7 mouse cellular contexts compared by ENCODE assay signal in the genomic region with DNA sequence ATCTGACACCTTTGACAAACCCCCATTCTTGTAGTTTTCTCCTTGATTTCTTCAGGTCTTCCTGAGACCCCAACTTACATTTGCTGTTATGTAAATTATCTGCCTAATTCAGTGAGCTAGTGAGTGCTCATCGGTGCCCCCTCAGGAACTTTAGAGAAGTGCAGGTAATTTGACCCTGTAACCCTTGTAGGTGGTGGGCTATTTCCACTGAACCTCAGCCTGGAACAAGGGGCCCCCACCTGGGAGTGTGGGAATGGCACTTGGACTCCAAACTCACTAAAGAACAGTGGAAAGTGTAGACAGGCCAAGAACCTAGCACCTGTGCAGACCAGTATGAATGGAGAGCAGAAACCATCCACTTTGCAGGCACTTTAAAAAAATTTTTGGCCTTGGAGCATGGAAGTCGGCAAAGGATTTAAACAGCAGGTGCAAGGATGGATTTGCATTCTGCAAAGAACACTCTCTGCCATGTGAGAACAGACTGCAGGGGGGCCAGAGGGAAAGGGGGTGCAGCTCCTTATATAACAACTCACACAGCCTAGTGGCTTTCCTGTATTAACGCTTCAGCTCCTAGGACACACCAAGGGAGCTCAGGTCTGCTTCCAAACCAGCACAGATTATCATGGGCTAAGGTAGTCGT. TPM values are rescaled to one million over a fixed set of nuclear protein-coding genes. Genes with fewer than 3 reads are reported as not detected.
DNase-seq lines count a peak whose midpoint lies in the region; ATAC-seq and TF ChIP-seq lines count a peak whose summit lies in the region.

No protein-coding gene starts in this region.

- no peak overlapping the region for H3K9ac ChIP-seq in liver, embryonic 14.5 days (replicated peaks)
- H3K9ac ChIP-seq in liver, embryonic 12.5 days, result no peak overlapping the region
- no peak overlapping the region for H3K9ac ChIP-seq in forebrain, embryonic 14.5 days (ENCODE audit: low read length)

- no peaks in the 10 kb centered on the region for H3K36me3 ChIP-seq in liver, embryonic 14.5 days (replicated peaks; ENCODE audit: control insufficient read depth, insufficient read depth, low read depth)
- H3K36me3 ChIP-seq in liver, embryonic 12.5 days, result no peaks in the 10 kb centered on the region
- no peaks in the 10 kb centered on the region for H3K36me3 ChIP-seq in forebrain, embryonic 14.5 days (ENCODE audit: control insufficient read depth, insufficient read depth, low read length)
- H3K36me3 ChIP-seq in splenic B cell, adult 2 months (ENCODE audit: control insufficient read depth, insufficient read depth, low read length, poor library complexity, severe bottlenecking), result no peaks in the 10 kb centered on the region

- DNase-seq in liver, embryonic 14.5 days (ENCODE audit: low read depth in 3 of 3, low spot score in 3 of 3), result no peak
- DNase-seq in brain, embryonic 14.5 days (ENCODE audit: low read depth), result peak; percentile 47
- peak; percentile 52 for DNase-seq in forebrain, embryonic 14.5 days (ENCODE audit: low spot score)
- peak; percentile 43 for DNase-seq in left cerebral cortex, postnatal 4 days
- DNase-seq in splenic B cell, adult 2 months (ENCODE audit: low read depth, low spot score), result peak; percentile 18
- DNase-seq in gastrocnemius, postnatal 14 days, result no peak

- intact Hi-C loops in left cerebral cortex, postnatal 4 days (cut with DNase I), result no loop called here
- intact Hi-C loops in gastrocnemius, postnatal 14 days (cut with DNase I; ENCODE audit: low total_unique reads), result loop anchor here (10.0 kb wide), 1 partner anchor 1246 kb away; a partner anchor contains a TSS

- H3K4me2 ChIP-seq in liver, embryonic 14.5 days (ENCODE audit: low read depth), result no peak overlapping the region
- no peak overlapping the region for H3K4me2 ChIP-seq in liver, embryonic 12.5 days
- no peak overlapping the region for H3K4me2 ChIP-seq in forebrain, embryonic 14.5 days (ENCODE audit: low read length)

- TF ChIP-seq EP300 in liver, embryonic 14.5 days (IDR thresholded peaks at IDR 0.05; ENCODE audit: low read depth), result no peak

- H3K4me1 ChIP-seq in liver, embryonic 14.5 days (replicated peaks; ENCODE audit: control insufficient read depth in 2 of 2, insufficient read depth in 2 of 2, low read length in 1 of 2), result no peaks in the 10 kb centered on the region
- H3K4me1 ChIP-seq in liver, embryonic 12.5 days, result no peaks in the 10 kb centered on the region
- H3K4me1 ChIP-seq in forebrain, embryonic 14.5 days (ENCODE audit: control insufficient read depth, insufficient read depth, low read length), result no peaks in the 10 kb centered on the region

- no peak overlapping the region for H3K4me3 ChIP-seq in liver, embryonic 14.5 days (ENCODE audit: insufficient read depth in 1 of 2, low read depth in 2 of 2, low read length in 2 of 2)
- H3K4me3 ChIP-seq in liver, embryonic 12.5 days, result no peak overlapping the region
- H3K4me3 ChIP-seq in forebrain, embryonic 14.5 days (ENCODE audit: low read depth, low read length), result no peak overlapping the region

- no peak overlapping the region for H3K27ac ChIP-seq in liver, embryonic 14.5 days
- no peak overlapping the region for H3K27ac ChIP-seq in liver, embryonic 12.5 days
- no peak overlapping the region for H3K27ac ChIP-seq in forebrain, embryonic 14.5 days (ENCODE audit: low read depth, low read length)

- no peaks in the 10 kb centered on the region for H3K9me3 ChIP-seq in liver, embryonic 14.5 days (ENCODE audit: control insufficient read depth, low read length)
- no peaks in the 10 kb centered on the region for H3K9me3 ChIP-seq in liver, embryonic 12.5 days (replicated peaks)
- no peaks in the 10 kb centered on the region for H3K9me3 ChIP-seq in forebrain, embryonic 14.5 days (replicated peaks; ENCODE audit: control insufficient read depth, low read length)

- 31% methylated on average over 4 of the region's 4 CpGs for WGBS in liver, embryonic 14.5 days (ENCODE audit: insufficient replicate concordance)
- 29% methylated on average over 4 of the region's 4 CpGs for WGBS in liver, embryonic 12.5 days (ENCODE audit: insufficient replicate concordance)
- WGBS in forebrain, embryonic 14.5 days, result 40% methylated on average over 4 of the region's 4 CpGs

- no peak for TF ChIP-seq POLR2A in brain, embryonic 14.5 days (IDR thresholded peaks at IDR 0.05; ENCODE audit: borderline replicate concordance, extremely low read depth, insufficient read depth, insufficient read length, poor library complexity, severe bottlenecking)

- no peak for ATAC-seq in liver, embryonic 14.5 days (ENCODE audit: insufficient read depth)
- no peak for ATAC-seq in liver, embryonic 12.5 days
- ATAC-seq in forebrain, embryonic 14.5 days, result peak; percentile 54

- no peaks in the 10 kb centered on the region for H3K27me3 ChIP-seq in liver, embryonic 14.5 days (ENCODE audit: control insufficient read depth, insufficient read depth, low read length)
- no peaks in the 10 kb centered on the region for H3K27me3 ChIP-seq in liver, embryonic 12.5 days (replicated peaks)
- no peaks in the 10 kb centered on the region for H3K27me3 ChIP-seq in forebrain, embryonic 14.5 days (replicated peaks; ENCODE audit: control insufficient read depth, insufficient read depth, low read length)
- no peaks in the 10 kb centered on the region for H3K27me3 ChIP-seq in splenic B cell, adult 2 months (ENCODE audit: control insufficient read depth, insufficient read depth, low read length, poor library complexity, severe bottlenecking)

- TF ChIP-seq CTCF in liver, embryonic 14.5 days (IDR thresholded peaks at IDR 0.05; ENCODE audit: low read depth), result peak; percentile 39; the same call in 1 of the 2 replicates
- TF ChIP-seq CTCF in brain, embryonic 14.5 days (IDR thresholded peaks at IDR 0.05; ENCODE audit: borderline replicate concordance, extremely low read depth, insufficient read depth, insufficient read length), result peak; percentile 51

RNA-seq across cellular contexts. Expression of a gene that starts 50.3 kb away (rescaled TPM):
- 0.06 and 0.14 TPM in 2 replicates for polyA plus RNA-seq in liver, embryonic 14.5 days (2012; rRNA removed)
- polyA plus RNA-seq in liver, embryonic 14.5 days (2014; fragmentation: Nextera tagmentation; extraction: Ambion mirVana), result not detected in 2 replicates
- polyA plus RNA-seq in liver, embryonic 12.5 days (2016; fragmentation: Nextera tagmentation; extraction: Ambion mirVana), result 0.04 and 0.19 TPM in 2 replicates
- polyA plus RNA-seq in brain, embryonic 14.5 days (2012; rRNA removed), result 109 and 143 TPM in 2 replicates
- 28.6 and 35.1 TPM in 2 replicates for polyA plus RNA-seq in forebrain, embryonic 14.5 days (2014; fragmentation: Nextera tagmentation; extraction: Ambion mirVana)
- total RNA-seq in left cerebral cortex, postnatal 4 days (2021), result 100 to 1,000 TPM; 186 to 189 TPM
- 1 to 10 TPM in 1 of 2 experiments, under 1 TPM in 1; 0.89 to 1.3 TPM for total RNA-seq in gastrocnemius, postnatal 14 days (2021)

Comparison
In these comparisons a context has a peak if more than half of its experiments do, and no peak if none do; other contexts are left out.
1. DNase-seq: peak in brain, embryonic 14.5 days (single experiment), forebrain, embryonic 14.5 days (single experiment), left cerebral cortex, postnatal 4 days (single experiment) and splenic B cell, adult 2 months (single experiment); none in liver, embryonic 14.5 days (0 of 3) and gastrocnemius, postnatal 14 days (single experiment).
2. RNA of a gene that starts 50.3 kb away (polyA plus RNA-seq): 109 to 143 TPM in brain, embryonic 14.5 days and 28.6 to 35.1 TPM in forebrain, embryonic 14.5 days; 0.06 to 0.14 TPM in liver, embryonic 14.5 days and 0.04 to 0.19 TPM in liver, embryonic 12.5 days; every median in the first group is over 10 times any median in the second.